Mouse (Mus musculus) C2C12 (cell line): ENCODE results near the gene Ilk.

ENCODE experiments used
- CTCF ChIP-seq: IDR thresholded peaks from one replicate; pipeline ENCODE4 v1.5.1; 2011; ENCODE audit not compliant: control insufficient read depth, insufficient read depth, insufficient read length
- FOSL1 ChIP-seq: IDR thresholded peaks from one replicate; pipeline ENCODE4 v1.8.0; 2011; ENCODE audit warnings: mild to moderate bottlenecking, low read length; ENCODE audit not compliant: poor library complexity, insufficient read depth, severe bottlenecking
- MAX ChIP-seq: IDR thresholded peaks from one replicate; pipeline ENCODE4 v1.6.1; 2011; ENCODE audit warnings: mild to moderate bottlenecking, control low read depth
- MYOG ChIP-seq: IDR thresholded peaks from one replicate; pipeline ENCODE4 v1.6.1; 2011; ENCODE audit not compliant: control insufficient read depth, insufficient read length; ENCODE audit errors: extremely low read depth

DNA sequence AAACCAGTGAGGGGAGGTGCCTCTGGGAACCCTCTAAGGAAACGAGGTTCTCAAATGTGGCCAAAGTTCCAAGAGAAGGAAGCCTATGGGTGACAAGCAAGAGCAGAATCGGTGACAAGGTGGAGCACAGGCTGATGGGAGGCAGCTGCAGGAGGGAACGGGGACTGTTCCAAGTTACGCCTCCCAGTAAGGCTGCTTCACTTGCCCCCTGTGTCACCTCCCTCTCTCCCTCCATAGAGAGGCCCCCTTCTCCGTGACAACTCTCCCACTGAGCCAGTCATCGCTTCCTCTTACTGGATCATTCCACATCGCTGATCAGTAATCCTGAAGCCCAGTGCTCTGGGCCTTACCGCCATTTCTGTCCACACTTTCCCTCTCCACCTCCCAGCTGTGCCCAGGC lies 38.3 kb downstream of the Ilk start:
- no peak for TF ChIP-seq MYOG
- no peak for TF ChIP-seq CTCF
- no peak for TF ChIP-seq FOSL1
- TF ChIP-seq MAX, result no peak
